Mouse (Mus musculus) gastrocnemius, postnatal 4 days (tissue): ENCODE measurements around the gene Olfr329-ps. TPM values are rescaled to one million over a fixed set of nuclear protein-coding genes. Genes with fewer than 3 reads are reported as not detected.
A peak's percentile ranks its signal among the peaks of the same experiment; 100 is the strongest.
"Not testable (repeated sequence)": the region's sequence is repeated elsewhere in the genome, so short reads cannot be mapped to it uniquely, and the experiment has no call there.

Source experiments
- DNase-seq, 2 experiments: peaks; one replicate each; pipeline ENCODE4 v3.0.0; 2021 to 2022; ENCODE audit warnings: low spot score in 2 of 2, mixed read lengths in 2 of 2
- long read RNA-seq, 2 experiments: library from polyadenylated mRNA; stranded (forward); transcript quantifications; one replicate each; pipeline ENCODE4 v2.0.0; 2021
- total RNA-seq, 2 experiments: library from RNA; stranded (reverse); gene quantifications; 2 replicates each; pipeline ENCODE4 v1.2.3; 2021

The Olfr329-ps gene
- total RNA-seq = not detected
- long read RNA-seq, experiment 1 = 0 reads
- long read RNA-seq, experiment 2 = 0 reads

- peak in 1 of 2 experiments; percentile 14 for DNase-seq
Observed at GRCm38 (mm10) chr11:58546322-58546721, at the start of gene Olfr329-ps. Gene Olfr329-ps, minus strand, starts transcription at chr11:58546422.

GRCm38 (mm10) chr11:58594814-58595213, 48.6 kb upstream of the Olfr329-ps start, which contains the start of gene Olfr324:
Gene Olfr324, plus strand, starts transcription at chr11:58595114.
- DNase-seq = no peak

- DNase-seq = no peak
Observed at GRCm38 (mm10) chr11:58588620-58589250, 42.5 kb upstream of the Olfr329-ps start.

DNA sequence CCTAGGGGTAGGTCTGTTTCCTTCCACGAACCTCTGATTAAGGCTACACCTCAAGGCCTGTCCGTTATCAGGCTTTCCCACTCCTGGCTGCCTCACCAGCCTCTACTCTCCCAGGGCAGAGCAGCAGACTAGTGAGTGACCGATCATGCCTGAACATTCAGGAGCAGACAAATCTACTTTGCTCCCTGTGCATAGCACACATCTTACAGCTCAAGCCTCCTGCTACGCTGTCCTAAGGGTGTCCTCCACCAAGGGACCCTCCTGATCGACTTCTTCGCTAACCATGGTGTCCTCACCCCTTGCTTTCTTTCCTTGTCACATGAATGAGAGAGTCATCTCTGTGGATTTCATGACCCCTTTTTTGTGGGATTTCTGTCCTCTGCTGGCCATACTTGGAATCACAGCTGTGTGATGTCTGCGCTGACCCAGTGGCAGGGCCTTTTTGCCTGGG, 41.7 kb upstream of the Olfr329-ps start:
- DNase-seq = peak in 1 of 2 experiments; percentile 42

- no peak for DNase-seq
Observed at GRCm38 (mm10) chr11:58578636-58579035, 32.4 kb upstream of the Olfr329-ps start.

GRCm38 (mm10) chr11:58577430-58577829, 31.2 kb upstream of the Olfr329-ps start, which contains the start of gene Olfr325:
Gene Olfr325, plus strand, starts transcription at chr11:58577730.
- no peak for DNase-seq

GRCm38 (mm10) chr11:58570405-58570804, 24.2 kb upstream of the Olfr329-ps start, which contains the start of gene Olfr224:
Gene Olfr224, minus strand, starts transcription at chr11:58570553.
- DNase-seq = peak; percentile 31 to 77

- DNase-seq = peak in 1 of 2 experiments; percentile 28
Observed at GRCm38 (mm10) chr11:58555536-58555935, 9.3 kb upstream of the Olfr329-ps start, which contains the start of gene Olfr328. Gene Olfr328, minus strand, starts transcription at chr11:58555636.

GRCm38 (mm10) chr11:58534736-58535135, 11.5 kb downstream of the Olfr329-ps start, which contains the start of gene Olfr330:
Gene Olfr330, minus strand, starts transcription at chr11:58534836.
- not testable (repeated sequence) for DNase-seq

- peak; percentile 16 to 25 for DNase-seq
Observed at GRCm38 (mm10) chr11:58519756-58520155, 26.5 kb downstream of the Olfr329-ps start.

DNA sequence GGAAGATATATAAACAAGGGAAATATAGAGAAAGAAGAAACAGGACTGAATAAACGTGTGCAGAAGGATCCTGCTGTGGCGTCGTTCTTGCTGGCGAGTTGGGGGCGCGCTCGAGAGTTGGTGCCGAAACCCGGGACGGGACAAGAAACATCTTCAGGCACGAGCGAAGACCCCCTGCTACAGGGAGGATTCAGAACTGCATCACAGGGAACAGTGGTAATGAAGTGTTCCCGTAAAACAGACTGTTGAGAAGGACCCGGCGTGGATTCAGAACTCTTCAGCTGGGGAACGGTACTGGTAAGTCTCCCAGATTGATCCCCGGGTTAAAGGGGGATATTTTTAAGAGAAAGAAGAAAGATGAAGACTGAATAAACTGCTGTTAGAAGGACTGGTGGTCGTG, 27.3 kb downstream of the Olfr329-ps start:
- DNase-seq = peak; percentile 87 to 95

- DNase-seq = not testable (repeated sequence)
Observed at GRCm38 (mm10) chr11:58509058-58509457, 37.2 kb downstream of the Olfr329-ps start.

DNA sequence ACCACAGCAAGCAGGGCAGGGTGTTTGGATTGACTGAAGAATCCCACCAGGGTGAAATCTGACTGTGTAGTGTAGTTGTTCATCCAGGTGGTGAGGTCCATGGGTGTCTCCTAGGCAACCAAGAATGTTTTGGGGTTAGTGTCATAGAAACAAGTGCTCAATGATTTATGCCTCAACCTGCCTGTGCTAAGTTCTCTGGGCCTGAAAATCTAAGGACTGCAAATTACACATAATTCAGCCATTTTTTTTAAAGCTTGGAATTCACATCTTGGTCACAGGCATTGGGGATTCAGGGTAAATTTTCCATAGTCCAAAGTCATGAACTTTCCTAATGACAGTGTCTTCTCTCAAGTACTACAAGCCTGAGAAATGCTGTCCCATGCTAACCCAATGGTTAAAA, 43.8 kb downstream of the Olfr329-ps start, which contains the start of gene Olfr331:
Gene Olfr331, minus strand, starts transcription at position 101 of the 400 bp plus-strand sequence.
- not testable (repeated sequence) for DNase-seq

DNA sequence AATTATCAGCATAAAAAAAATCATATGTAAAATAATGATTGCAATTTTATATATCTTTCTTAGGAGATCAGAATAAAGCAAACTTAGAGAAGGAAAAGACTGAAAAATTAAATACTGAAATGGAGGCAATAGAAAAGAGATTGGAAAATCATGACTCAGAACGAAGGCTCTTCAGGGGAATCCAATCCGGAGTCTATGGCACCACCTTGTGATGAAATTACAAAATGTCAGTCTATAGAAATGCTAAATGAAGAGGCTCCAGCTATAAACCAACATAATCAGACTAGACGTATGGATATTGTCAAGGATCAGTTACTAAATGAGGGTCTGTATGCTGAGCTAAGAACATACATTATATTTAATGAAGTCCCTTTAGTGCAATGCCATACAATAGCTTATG, 46.9 kb downstream of the Olfr329-ps start:
- DNase-seq = no peak

- DNase-seq = no peak
Observed at GRCm38 (mm10) chr11:58498761-58499160, 47.5 kb downstream of the Olfr329-ps start.

DNA sequence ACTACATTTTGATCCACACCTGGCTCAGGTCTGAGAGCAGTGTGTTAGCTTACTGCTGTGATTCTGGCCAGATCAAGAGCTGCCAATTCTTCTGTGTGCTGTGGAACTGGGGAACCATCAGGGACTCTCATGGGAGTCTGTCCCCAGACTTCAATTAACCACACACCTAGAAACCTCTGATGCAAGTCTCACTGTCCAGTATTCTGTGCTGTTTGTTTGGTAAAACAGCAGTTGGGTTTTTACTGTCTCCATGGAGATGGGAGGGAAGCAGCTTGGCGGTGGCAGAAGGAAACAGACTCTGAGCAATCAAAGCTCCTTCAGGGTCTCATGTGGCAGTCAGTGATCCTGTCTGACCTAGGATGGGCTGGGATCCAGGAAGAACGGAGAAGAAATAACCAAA, 53.8 kb downstream of the Olfr329-ps start, which contains the start of gene Olfr332:
Gene Olfr332, minus strand, starts transcription at position 101 of the 400 bp plus-strand sequence.
- no peak for DNase-seq

Other genes starting within 250 kb of the Olfr329-ps start
- gene Zfp692, start 239.4 kb downstream of the Olfr329-ps start, total RNA-seq = 1 to 10 TPM; 6.1 to 6.9 TPM
- gene Zfp672, start 216.1 kb downstream of the Olfr329-ps start, total RNA-seq = 10 to 100 TPM; 34.3 to 40.7 TPM
- gene Sh3bp5l, start 215.7 kb downstream of the Olfr329-ps start, total RNA-seq = 10 to 100 TPM; 31.0 to 36.5 TPM
- not detected for gene Lypd8, start 167.4 kb downstream of the Olfr329-ps start, total RNA-seq
- not detected for gene 1810065E05Rik, start 125.3 kb downstream of the Olfr329-ps start, total RNA-seq
- gene Gm12253, start 113.9 kb downstream of the Olfr329-ps start, total RNA-seq = not detected
- not detected for gene Lypd9, start 93.5 kb downstream of the Olfr329-ps start, total RNA-seq
- gene Olfr30, start 84.2 kb downstream of the Olfr329-ps start, total RNA-seq = not detected
- gene Olfr332, start 53.9 kb downstream of the Olfr329-ps start, total RNA-seq = not detected
- not detected for gene Olfr331, start 43.9 kb downstream of the Olfr329-ps start, total RNA-seq
- gene Olfr330, start 11.6 kb downstream of the Olfr329-ps start, total RNA-seq = not detected
- not detected for gene Olfr328, start 9.2 kb upstream of the Olfr329-ps start, total RNA-seq
- not detected for gene Olfr224, start 24.1 kb upstream of the Olfr329-ps start, total RNA-seq
- gene Olfr325, start 31.3 kb upstream of the Olfr329-ps start, total RNA-seq = not detected
- not detected for gene Olfr324, start 48.7 kb upstream of the Olfr329-ps start, total RNA-seq
- gene 2210407C18Rik, start 69.7 kb upstream of the Olfr329-ps start, total RNA-seq = not detected
- gene Olfr323, start 84.1 kb upstream of the Olfr329-ps start, total RNA-seq = not detected
- under 1 TPM in 1 of 2 experiments, not detected in 1; 0.13 TPM for gene Trim58, start 94.0 kb upstream of the Olfr329-ps start, total RNA-seq
- not detected for gene Olfr322, start 112.4 kb upstream of the Olfr329-ps start, total RNA-seq
- gene Olfr320, start 134.7 kb upstream of the Olfr329-ps start, total RNA-seq = not detected
- gene Olfr319, start 152.7 kb upstream of the Olfr329-ps start, total RNA-seq = not detected
- not detected for gene Olfr318, start 177.6 kb upstream of the Olfr329-ps start, total RNA-seq
- not detected for gene Olfr317, start 192.8 kb upstream of the Olfr329-ps start, total RNA-seq
- not detected for gene Olfr316, start 206.3 kb upstream of the Olfr329-ps start, total RNA-seq
- gene Olfr315, start 226.8 kb upstream of the Olfr329-ps start, total RNA-seq = not detected
- gene Olfr314, start 236.5 kb upstream of the Olfr329-ps start, total RNA-seq = not detected